Mouse (Mus musculus): Measurements from ENCODE around the gene Cfap97d1. TPM values are rescaled to one million over a fixed set of nuclear protein-coding genes. Genes with fewer than 3 reads are reported as not detected.

Gene Cfap97d1
- total RNA-seq, 2 experiments from 2014 or later, result not detected

GRCm38 (mm10) chr11:102027361-102028017 lies 43.4 kb downstream of the Cfap97d1 start:
- no peak for DNase-seq (ENCODE audit: extremely low spot score in 1 of 2, low spot score in 2 of 2)
- intact Hi-C loops (cut with DNase I), result no loop called here

DNA sequence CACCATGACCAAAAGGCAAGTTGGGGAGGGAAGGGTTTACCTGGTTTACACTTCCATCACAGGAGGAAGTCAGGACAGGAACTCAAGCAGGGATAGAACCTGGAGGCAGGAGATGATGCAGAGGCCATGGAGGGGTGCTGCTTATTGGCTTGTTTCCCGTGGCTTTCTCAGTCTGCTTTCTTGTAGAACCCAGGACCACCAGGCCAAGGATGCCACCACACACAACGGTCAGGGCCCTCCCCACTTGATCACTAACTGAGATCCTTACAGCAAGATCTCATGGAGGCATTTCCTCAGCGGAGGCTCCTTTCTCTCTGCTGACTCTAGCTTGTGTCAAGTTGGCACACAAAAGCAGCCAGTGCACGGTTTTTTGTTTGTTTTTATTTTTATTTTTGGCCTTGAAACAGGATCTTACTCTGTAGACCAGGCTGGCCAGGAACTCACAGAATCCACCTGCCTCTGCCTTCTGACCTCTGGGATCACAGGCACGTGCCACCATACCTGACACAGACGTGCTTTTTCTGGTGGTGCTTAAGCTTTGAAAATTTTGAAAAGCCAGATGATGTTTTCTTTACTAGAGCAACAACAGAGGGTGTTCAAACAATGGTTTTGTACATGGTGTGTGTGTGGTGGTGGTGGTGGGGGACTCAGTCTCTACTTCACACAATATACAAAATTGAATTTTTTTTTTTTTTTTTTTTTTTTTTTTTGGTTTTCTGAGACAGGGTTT lies 44.2 kb downstream of the Cfap97d1 start, which contains the start of gene Mpp3:
Gene Mpp3, minus strand, starts transcription at position 375 of the 730 bp plus-strand sequence.
- intact Hi-C loops (cut with DNase I), result no loop called here
- DNase-seq (ENCODE audit: extremely low spot score in 1 of 2, low spot score in 2 of 2), result no peak

GRCm38 (mm10) chr11:102029304-102029703 lies 45.2 kb downstream of the Cfap97d1 start:
- DNase-seq (ENCODE audit: extremely low spot score in 1 of 2, low spot score in 2 of 2), result no peak
- intact Hi-C loops (cut with DNase I), result no loop called here

GRCm38 (mm10) chr11:102029966-102030365 lies 45.9 kb downstream of the Cfap97d1 start:
- intact Hi-C loops (cut with DNase I), result no loop called here
- DNase-seq (ENCODE audit: extremely low spot score in 1 of 2, low spot score in 2 of 2), result no peak

DNA sequence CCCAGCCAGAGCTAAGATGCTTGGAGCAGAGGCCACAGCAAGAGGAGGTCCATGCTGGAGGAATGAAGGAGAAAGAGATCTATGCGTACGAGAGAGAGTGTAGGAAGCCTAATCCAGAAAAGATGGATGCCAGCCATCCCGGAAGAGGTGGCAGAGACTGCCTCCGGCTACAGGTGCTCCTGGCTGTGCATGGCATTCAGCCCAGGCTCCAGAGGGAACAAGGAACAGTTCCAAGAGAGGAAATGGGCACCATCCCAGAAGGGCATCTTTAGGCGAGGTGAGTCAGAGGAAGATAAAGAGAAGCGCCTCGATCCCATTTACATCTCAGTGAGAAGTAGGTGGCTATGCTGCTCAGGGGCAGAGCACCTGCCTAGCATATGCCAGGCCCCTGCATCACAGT lies 47.1 kb downstream of the Cfap97d1 start:
- intact Hi-C loops (cut with DNase I), result no loop called here
- DNase-seq (ENCODE audit: extremely low spot score in 1 of 2, low spot score in 2 of 2), result no peak

GRCm38 (mm10) chr11:102033055-102033591 lies 49.0 kb downstream of the Cfap97d1 start:
- no peak for DNase-seq (ENCODE audit: extremely low spot score in 1 of 2, low spot score in 2 of 2)
- intact Hi-C loops (cut with DNase I), result no loop called here

- peak; percentile 26 to 38 for DNase-seq (ENCODE audit: extremely low spot score in 1 of 2, low spot score in 2 of 2)
Observed at GRCm38 (mm10) chr11:102034887-102035286, 50.8 kb downstream of the Cfap97d1 start.

GRCm38 (mm10) chr11:102035456-102035960 lies 51.4 kb downstream of the Cfap97d1 start:
- peak in 1 of 2 experiments; percentile 11 for DNase-seq (ENCODE audit: extremely low spot score in 1 of 2, low spot score in 2 of 2)
- intact Hi-C loops (cut with DNase I), result no loop called here

More at GRCm38 (mm10) chr11:102034887-102035286, 50.8 kb downstream of the Cfap97d1 start:
- intact Hi-C loops (cut with DNase I), result no loop called here

DNA sequence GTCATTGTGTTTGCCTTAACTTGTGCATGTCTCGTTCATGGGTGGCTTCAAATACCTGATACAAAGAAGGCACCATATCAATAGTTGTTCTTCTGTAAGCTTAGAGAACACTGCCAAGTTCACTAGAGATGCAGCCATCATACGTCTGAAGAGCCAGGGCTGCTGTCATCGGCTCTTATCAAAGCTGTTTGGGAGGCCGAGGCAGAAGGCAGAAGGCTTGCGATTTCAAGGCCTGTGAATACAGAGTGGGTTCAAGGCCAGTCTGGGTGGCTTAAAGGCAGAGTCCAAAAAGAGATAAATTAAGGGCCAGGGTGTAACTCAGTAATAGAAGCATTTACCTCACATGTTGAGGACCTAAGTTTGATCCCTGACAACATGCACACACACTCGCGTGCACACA lies 52.3 kb downstream of the Cfap97d1 start:
- no peak for DNase-seq (ENCODE audit: extremely low spot score in 1 of 2, low spot score in 2 of 2)
- intact Hi-C loops (cut with DNase I), result no loop called here

DNA sequence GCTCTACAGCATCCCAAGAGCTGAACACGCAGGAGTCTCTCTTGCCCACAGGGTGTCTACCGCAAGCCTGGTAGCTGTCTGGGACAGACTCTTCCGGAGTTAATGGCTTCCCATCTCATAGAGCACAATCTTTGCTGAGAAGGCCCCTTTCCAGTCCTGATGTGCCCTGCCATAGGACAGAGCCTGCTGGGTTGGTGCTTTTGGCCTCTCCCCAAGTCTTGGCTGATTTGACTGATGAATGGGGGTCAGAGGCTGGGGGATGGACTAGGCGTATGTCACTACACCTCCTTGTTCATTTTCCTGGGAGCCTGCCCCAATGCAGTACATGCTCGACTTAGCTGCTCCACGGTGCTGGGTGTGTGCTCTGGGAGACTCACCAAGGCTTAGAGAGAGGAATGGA lies 53.7 kb downstream of the Cfap97d1 start:
- intact Hi-C loops (cut with DNase I), result loop anchor here (2.0 kb wide), 1 partner anchor 53 kb away; the partner anchor contains the start of gene Cfap97d1
- peak in 1 of 2 experiments; percentile 17 for DNase-seq (ENCODE audit: extremely low spot score in 1 of 2, low spot score in 2 of 2)

- intact Hi-C loops (cut with DNase I), result loop anchor here (2.0 kb wide), 1 partner anchor 55 kb away; the partner anchor contains the start of gene Cfap97d1
- DNase-seq (ENCODE audit: extremely low spot score in 1 of 2, low spot score in 2 of 2), result no peak
Observed at GRCm38 (mm10) chr11:102039487-102040137, 55.5 kb downstream of the Cfap97d1 start.

- intact Hi-C loops (cut with DNase I), result no loop called here
- DNase-seq (ENCODE audit: extremely low spot score in 1 of 2, low spot score in 2 of 2), result peak; percentile 56 to 91
Observed at GRCm38 (mm10) chr11:102040138-102040524, 56.1 kb downstream of the Cfap97d1 start.

DNA sequence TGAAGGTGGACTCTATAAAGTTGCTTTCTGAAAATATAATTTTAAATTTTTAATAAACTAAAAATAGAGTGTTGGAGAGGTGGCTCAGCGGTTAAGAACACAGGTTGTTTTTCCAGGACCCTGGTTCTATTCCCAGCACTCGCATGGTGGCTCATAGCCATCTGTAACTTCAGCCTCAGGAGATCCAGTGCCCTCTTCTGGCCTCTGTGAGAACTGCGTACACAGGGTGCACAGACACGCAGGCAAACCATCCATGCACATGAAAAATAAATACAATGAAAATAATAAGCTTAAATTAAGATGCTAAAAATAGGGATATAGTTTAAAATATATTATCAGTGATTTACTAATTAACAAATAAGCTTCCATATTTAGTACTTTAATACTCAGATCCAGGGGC lies 56.6 kb downstream of the Cfap97d1 start:
- DNase-seq (ENCODE audit: extremely low spot score in 1 of 2, low spot score in 2 of 2), result no peak
- intact Hi-C loops (cut with DNase I), result no loop called here

DNA sequence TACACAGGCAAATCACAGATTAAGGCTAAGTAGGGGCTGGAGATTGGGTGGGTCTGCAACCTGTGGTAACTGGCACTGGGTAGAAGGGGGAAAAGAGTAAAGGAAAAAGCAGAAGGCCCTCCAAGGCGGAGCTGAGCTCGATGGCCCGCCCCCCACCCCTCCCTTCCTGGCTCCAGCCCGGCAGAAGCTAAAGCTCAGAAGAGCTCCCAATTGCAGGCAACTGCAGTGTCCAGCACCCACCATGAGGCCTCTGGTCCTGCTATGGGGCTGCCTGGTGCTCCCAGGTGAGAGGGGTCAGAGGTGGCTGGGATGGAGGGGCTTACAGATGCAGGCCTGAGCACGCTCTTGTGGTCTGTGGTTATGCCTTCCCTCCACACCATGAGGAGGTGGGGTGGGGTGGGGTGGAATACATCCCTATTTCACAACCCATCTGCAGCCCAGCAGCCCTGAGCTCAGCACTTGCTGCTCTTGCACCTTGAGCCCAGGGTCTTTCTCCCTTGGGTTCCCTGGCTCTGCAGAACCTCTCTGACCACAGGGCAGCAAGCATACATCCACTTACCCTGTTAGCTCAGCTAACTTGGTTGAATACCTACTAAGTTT lies 57.4 kb downstream of the Cfap97d1 start, which contains the start of gene Cd300lg:
Gene Cd300lg, plus strand, starts transcription at position 160 of the 600 bp plus-strand sequence.
- intact Hi-C loops (cut with DNase I), result no loop called here
- no peak for DNase-seq (ENCODE audit: extremely low spot score in 1 of 2, low spot score in 2 of 2)

Other genes starting within 250 kb of the Cfap97d1 start
- 10 to 100 TPM; 20.3 to 20.9 TPM for gene Etv4, start 198.9 kb upstream of the Cfap97d1 start, total RNA-seq (2021)
- 1 to 10 TPM; 3.1 to 3.3 TPM for gene Meox1, start 89.9 kb upstream of the Cfap97d1 start, total RNA-seq (2021)
- not detected for gene Sost, start 17.3 kb upstream of the Cfap97d1 start, total RNA-seq (2021)
- gene Dusp3, start 2.7 kb downstream of the Cfap97d1 start, total RNA-seq (2021), result 100 to 1,000 TPM; 138 to 142 TPM
- gene Mpp3, start 44.2 kb downstream of the Cfap97d1 start, total RNA-seq (2021), result 10 to 100 TPM; 34.1 to 36.3 TPM
- not detected for gene Cd300lg, start 57.2 kb downstream of the Cfap97d1 start, total RNA-seq (2021)
- 100 to 1,000 TPM; 103 to 107 TPM for gene Mpp2, start 104.2 kb downstream of the Cfap97d1 start, total RNA-seq (2021)
- not detected for gene Ppy, start 117.0 kb downstream of the Cfap97d1 start, total RNA-seq (2021)
- gene Pyy, start 123.6 kb downstream of the Cfap97d1 start, total RNA-seq (2021), result not detected
- gene Nags, start 161.2 kb downstream of the Cfap97d1 start, total RNA-seq (2021), result under 1 TPM in 1 of 2 experiments, not detected in 1; 0.20 TPM
- 10 to 100 TPM; 24.3 to 24.4 TPM for gene Tmem101, start 172.1 kb downstream of the Cfap97d1 start, total RNA-seq (2021)
- 10 to 100 TPM; 67.6 to 72.3 TPM for gene Lsm12, start 201.0 kb downstream of the Cfap97d1 start, total RNA-seq (2021)
- gene G6pc3, start 205.3 kb downstream of the Cfap97d1 start, total RNA-seq (2021), result 10 to 100 TPM; 43.8 to 45.0 TPM
- 100 to 1,000 TPM; 190 TPM for gene Hdac5, start 245.9 kb downstream of the Cfap97d1 start, total RNA-seq (2021)

All from left cerebral cortex, postnatal 10 days (tissue).